Mouse (Mus musculus) left cerebral cortex, adult 9 months (tissue): Measurements from ENCODE around the gene Gtf3a.

Experiments used
- DNase-seq, 2 experiments: peaks; one replicate each; pipeline ENCODE4 v3.0.0; 2022; ENCODE audit warnings: low spot score in 2 of 2

The Gtf3a gene

GRCm38 (mm10) chr5:146981376-146981775, 32.9 kb downstream of the Gtf3a start:
- no peak for DNase-seq

GRCm38 (mm10) chr5:146983216-146983615, 34.8 kb downstream of the Gtf3a start:
- DNase-seq, result peak in 1 of 2 experiments; percentile 37

GRCm38 (mm10) chr5:146985725-146986433, 37.4 kb downstream of the Gtf3a start:
- DNase-seq, result no peak

- no peak for DNase-seq
Measured at GRCm38 (mm10) chr5:146987588-146987987, 39.1 kb downstream of the Gtf3a start.

- DNase-seq, result no peak
Measured at GRCm38 (mm10) chr5:146989051-146989450, 40.6 kb downstream of the Gtf3a start.

- DNase-seq, result no peak
Measured at GRCm38 (mm10) chr5:146993509-146993908, 45.1 kb downstream of the Gtf3a start.

GRCm38 (mm10) chr5:146994973-146995372, 46.5 kb downstream of the Gtf3a start:
- no peak for DNase-seq

- DNase-seq, result no peak
Measured at GRCm38 (mm10) chr5:146996812-146997211, 48.4 kb downstream of the Gtf3a start.

- DNase-seq, result no peak
Measured at GRCm38 (mm10) chr5:146998802-146999201, 50.3 kb downstream of the Gtf3a start.

- no peak for DNase-seq
Measured at GRCm38 (mm10) chr5:147001312-147001711, 52.9 kb downstream of the Gtf3a start.

GRCm38 (mm10) chr5:147003303-147003702, 54.8 kb downstream of the Gtf3a start:
- DNase-seq, result no peak
